Mouse (Mus musculus) embryo, embryonic 11 days (tissue): ENCODE measurements around the gene Syt1.

Experiments
- DNase-seq: peaks from one replicate; pipeline ENCODE4 v3.0.0-alpha.2; 2015

Gene Syt1

DNA sequence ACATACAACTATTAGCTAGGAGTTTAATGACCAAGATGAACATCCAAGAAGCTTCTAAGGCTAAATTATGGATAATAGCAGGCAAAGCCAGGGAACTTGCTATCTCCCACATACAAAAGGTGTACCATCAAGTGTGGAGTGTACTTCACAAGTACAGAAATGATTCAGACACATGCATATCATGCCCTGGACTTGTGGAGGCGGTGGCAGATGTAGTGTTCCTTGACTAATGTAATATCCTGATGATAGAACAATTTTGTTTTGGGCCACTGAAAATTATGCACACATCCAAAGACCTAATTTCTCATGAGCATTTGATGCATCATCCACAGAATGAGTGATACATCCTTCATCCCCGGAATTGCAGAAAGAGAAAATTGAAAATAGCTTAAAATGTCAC lies 267.0 kb downstream of the Syt1 start:
- no peak for DNase-seq

DNA sequence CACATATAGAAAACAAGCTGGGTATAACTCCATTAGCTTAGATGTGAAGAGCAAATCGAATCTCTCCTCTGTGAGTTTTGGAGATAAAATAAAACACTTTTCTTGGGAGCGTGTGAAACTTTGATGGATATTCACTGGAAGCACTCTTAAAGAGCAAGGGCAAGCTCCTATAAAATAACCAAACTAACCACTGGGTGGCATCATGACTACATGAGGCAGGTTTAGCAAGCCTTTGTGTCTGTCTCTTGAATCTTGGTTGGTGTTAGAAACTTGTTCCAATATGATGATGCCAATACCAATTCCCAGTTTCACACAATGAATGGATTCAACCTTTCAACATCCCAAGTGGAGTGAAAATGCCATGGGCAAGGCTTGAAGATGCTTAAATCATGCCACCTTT lies 276.8 kb downstream of the Syt1 start:
- DNase-seq: peak; percentile 62

DNA sequence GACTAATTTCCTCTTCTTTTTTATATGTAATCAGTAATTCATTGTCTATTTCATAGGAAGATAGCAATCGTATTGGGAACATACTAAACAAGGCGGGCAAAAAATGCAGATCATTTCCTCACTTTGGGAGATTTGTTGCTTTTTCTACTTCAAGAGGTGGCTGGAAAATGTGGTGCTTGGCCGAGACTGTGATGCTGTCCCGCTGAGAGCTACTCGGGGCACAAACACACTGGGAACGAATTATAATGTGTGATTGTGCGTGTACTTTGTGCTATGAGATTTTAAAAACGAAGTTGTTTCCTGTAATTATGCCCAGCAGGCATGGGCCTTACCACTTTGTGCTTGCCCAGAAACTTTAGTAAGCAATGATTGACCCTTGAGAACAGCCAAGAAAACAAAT lies 281.8 kb downstream of the Syt1 start:
- DNase-seq: no peak

DNA sequence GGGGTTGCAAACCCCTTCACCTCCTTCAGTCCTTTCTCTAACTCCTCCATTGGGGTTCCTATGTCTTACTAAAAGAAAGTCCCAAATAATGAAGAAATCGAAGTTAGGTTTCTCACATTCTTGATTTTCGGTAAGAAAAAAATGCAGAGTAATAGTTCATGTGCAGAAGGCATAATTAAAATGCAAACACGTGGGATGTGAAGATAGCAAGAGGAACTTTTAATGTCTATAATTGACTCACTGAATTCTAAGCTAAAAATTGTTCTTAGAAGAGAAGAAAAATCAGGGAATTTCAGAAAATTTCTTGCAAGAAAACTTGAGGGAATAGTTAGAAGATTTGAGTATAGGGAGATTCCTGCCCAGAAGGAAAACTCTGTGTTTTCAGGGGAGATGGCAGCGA lies 284.4 kb downstream of the Syt1 start:
- DNase-seq: no peak

DNA sequence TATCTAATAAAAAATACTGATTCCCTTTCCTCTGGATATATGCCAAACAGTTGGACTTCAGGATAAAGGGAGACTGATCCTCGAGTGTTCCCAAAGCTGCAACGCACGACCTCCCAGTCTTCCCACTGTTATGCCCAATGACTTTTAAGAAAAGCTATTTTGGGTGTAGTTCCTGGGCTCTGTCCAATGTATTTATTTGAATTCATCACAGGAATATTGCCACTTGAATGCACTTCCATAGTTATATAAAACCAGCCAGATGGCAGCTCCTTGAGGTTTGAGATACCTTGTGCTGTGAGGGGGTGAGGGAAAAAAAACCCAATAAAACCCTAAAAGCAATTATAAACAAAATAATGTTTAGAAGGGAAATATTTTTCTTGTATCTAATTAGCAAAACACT lies 285.9 kb downstream of the Syt1 start:
- no peak for DNase-seq

DNA sequence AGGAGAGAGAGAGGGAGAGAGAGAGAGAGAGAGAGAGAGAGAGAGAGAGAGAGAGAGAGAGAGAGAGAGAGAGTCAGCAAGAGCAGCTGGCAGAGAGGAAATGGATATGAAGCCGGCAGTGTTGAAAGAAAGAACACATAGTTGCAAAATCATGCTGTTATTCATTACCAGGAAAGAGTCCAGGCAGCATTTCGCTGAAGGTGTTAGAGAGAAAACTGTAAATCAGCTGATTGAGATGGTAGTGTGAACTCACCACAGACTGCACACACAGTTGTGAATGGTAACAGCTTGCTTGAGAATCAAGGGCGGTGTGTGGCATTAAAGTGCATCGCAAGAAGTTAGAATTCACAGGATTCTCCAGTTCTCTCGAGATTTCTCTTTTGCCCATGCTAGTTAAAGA lies 300.3 kb downstream of the Syt1 start:
- no peak for DNase-seq

DNA sequence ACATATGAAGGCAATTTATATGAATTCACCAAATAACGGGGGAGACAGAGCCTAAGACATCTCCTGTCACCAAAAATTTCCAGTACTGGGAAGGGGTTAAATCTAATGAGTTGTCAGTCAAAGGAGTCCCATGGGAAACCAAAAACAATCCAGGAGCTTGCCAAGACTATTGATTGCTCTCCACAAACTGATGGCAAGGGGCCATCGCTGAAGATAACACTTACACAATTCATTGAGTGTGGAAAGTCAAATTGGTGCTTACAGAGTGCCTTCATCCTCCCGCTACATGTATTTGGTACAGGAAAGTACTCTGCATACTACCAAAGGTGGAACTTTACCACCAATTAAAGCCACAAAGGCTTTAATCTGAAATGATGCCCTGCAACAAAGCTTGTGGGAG lies 305.1 kb downstream of the Syt1 start:
- no peak for DNase-seq

DNA sequence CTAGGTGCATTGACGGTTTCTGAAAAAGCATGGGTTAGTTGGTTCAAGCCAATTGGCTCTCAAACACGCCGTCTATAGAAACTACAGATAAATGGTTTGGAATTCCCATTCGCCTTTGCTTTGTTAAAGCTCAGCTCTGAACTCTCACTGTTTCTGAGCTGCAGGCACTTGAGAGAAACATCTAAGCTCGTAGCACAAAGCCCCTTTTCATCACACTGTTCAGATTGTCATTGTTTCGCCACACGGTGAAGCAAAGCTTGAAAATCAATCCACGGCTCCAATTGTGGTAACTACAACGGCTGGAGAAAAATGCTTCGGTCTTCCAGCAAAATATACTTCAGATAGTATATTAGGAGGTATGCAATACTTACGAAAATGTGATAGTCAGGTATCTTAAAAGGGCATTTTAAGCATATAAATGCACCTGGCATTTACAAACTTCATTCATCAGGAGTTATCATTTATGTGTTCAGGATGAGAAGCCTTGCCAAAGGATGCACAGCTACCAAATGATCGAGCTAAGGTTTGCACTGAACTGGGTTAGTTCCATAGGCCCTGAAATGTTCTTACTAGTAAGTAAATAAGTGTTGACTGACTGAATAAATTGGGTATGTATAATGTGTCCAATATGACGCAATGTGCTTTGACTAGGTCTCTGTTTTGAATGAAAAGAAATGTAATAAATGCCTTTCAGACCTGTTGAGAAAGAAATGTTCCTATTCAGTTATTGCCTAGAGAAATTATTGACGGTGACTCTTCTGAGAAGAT lies 309.2 kb downstream of the Syt1 start:
- peak; percentile 61 for DNase-seq

DNA sequence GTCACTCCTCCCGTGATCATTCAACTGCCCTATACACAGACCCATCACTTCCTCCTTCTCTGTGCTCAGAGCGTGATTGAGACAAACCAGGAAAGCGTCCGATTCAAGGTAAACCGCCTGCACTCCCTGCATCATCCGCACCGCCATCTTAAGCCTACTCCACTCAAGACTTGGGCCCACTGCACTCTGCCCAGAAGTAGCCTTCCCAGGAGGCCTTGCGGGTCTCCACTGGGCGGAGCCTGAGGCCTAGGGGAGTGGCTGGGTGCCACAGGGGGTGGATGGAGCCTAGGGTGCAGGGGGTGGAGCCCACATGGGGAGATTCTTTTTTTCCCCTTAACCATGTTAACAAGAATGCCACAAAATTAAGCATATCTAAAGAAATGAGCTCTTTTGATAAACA lies 310.8 kb downstream of the Syt1 start, which contains the start of gene Gm5136:
TSS of gene Gm5136 (minus strand) at position 215 of the 400 bp plus-strand sequence.
- DNase-seq: no peak

DNA sequence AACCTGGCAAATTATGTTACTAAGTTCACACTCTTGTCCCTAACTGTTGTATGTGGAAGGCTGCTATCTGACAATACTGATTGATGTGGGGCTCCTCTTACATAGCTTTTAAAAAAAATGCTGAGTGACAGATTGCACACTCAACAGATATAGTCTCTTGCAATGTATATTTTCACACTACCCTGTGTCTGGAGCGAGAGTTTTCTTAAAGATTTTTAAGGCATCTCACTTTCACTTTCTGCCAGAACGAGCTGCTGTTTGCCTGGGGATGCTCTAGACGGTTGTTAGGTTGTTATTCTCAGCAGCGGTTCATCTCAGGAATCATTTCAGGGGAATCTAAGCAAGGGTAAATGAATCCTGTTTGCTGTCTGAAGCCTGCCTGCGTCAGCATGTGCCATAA lies 313.7 kb downstream of the Syt1 start:
- DNase-seq: no peak

DNA sequence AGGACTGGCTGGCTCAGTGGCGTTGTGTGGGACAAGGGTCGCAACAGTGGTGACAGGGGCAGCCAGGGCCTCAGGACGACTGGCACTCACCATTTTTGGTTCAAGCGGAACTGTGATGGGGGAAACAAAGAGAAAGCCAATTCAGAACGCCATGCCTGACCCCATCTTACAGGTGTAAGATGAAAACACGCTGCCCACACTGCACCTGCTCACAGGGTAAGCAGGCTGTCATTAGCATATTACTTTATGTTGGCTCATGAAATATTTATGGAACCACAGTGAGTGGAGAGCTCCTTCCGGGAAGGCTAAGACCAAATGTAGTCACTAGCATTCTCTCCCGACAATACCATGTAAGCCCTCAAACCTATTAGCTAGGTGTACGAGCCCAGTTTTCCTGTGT lies 319.8 kb downstream of the Syt1 start:
- no peak for DNase-seq

DNA sequence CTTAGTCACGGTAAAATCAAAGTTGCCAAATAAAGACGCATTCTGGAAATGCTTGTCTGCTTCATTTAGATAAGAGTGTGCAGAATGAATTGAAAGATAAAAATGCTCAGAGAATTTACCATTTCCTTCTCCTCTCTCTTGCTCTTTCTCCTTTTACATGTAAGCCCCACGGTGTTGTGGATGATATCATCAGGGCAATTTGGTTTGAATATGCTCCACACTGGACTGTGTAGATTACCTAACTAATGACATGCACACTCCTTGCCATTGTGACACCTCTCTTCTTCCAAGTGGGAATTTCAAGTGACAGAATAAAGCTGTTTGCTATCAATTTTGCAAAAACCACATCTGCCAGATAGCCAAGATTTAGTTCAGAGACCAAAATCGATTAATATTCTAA lies 324.1 kb downstream of the Syt1 start:
- DNase-seq: no peak

DNA sequence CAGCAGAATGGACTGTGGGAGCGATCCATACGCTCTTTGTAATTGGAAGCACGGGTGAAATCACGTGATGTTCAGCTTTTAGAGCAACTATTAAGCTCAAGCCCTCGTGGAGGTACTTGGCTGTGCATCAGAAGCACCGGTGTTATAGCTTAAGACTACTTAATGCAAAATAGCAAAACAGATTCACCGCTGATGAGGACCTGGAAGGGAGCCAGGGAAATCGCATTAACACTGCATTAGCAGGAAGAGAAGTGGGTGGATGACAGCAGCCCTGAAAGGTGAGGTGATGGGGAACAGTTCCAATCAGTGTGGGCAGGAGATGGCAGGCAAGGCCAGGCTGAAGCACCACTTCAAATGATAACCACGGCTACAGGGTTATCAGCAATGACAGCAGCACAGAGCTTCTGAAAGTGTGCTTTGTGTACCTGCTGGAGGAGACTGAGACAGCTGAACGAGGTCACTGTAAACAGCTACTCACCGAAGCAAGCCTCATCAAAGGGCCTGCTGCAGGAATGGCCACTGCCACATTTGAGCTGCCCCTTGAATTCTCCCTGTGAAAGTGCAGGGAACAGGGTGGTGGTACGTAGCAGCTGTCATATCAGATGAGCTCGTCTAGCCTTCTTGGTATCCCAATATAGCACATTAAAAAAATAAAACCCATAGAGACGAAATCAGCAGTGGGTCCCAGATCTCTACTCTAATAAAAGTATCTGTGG lies 330.9 kb downstream of the Syt1 start:
- DNase-seq: no peak

DNA sequence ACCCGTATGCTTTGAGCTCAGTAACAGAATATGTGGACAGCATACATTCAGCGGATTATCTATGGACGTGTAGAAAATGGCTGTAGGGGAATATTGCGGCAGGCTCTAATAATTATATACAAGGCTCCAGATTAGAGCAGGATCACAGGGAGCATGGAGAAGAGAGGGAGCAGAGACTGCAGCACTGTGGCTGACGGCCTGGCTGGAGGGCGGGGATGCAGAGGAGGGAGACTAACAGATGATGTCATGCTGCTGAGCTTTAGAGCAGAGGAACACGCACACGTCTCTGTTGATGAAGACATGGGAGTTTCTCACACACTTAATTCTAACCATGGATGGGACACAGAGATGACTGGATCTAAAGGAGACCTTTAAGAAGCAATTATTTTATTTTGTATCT lies 333.7 kb downstream of the Syt1 start:
- no peak for DNase-seq

DNA sequence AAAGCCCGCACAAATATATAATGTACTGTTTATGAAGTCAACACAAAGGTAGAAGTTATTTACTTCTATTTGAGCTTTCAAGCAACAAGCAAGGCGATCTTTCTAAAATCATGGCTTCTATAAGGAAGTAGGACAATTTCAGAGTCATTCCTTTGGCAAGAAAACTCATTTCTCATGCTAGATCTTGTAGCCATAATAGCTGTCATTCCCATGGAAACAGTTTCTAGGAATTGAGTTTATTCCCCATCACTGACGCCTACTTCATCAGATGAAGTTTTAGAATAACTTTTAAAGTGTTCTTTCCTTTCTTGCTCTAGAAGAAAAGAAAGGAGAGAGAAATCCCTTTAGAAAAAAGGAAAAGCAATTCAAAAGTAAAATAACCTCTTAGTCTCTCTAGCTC lies 341.8 kb downstream of the Syt1 start:
- no peak for DNase-seq

DNA sequence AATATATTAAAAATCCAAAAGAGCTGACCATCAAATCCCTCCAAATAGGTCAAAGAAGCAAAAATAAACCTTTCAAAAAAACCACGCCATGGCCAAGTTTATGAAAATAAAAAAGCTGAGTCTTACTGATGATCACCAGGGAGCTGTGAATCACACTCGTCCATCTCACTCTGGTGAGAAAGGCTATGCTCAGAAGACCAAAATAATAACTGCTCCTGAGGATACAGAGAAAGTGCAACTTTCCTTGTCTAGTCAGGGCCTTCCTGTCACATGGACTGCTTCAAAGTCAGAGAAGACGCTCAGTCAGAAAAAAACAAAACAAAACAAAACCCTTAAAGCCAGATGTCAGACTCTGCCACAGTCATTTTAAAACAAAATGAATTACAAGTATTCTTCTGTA lies 350.5 kb downstream of the Syt1 start:
- no peak for DNase-seq

DNA sequence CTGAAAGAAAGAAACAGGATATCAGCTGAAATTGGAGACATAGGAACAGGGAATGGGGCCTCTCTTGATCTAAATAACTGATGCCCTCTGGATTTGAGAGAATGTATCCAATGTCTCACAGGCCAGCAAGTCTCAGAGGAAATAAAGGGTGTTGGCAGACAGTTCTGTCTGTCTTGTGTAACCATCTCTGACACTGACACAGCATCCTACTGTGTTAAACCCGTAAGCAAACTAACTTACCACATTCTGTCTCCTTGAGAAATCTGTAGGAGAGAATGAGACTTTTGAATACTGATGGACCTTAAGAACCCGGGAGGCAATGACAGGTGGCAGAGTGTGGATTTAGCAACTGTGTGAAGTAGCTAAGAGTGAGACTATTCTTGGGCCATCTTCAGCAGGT lies 352.5 kb downstream of the Syt1 start:
- DNase-seq: no peak

DNA sequence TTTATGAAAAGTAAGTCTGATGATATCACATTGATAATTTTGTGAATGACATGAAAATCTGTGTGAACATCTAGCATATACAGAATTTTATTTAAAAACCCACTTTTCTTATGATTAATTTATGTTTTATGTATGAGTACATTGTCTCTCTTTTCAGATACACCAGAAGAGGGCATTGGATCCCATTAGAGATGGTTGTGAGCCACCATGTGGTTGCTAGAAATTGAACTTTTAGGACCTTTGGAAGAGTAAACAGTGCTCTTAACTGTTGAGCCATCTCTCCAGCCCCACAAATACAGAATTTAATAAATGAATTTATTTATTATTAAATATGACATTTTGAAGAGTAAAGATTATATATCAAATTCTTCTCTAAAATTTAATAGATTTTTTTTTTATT lies 353.1 kb downstream of the Syt1 start:
- no peak for DNase-seq

DNA sequence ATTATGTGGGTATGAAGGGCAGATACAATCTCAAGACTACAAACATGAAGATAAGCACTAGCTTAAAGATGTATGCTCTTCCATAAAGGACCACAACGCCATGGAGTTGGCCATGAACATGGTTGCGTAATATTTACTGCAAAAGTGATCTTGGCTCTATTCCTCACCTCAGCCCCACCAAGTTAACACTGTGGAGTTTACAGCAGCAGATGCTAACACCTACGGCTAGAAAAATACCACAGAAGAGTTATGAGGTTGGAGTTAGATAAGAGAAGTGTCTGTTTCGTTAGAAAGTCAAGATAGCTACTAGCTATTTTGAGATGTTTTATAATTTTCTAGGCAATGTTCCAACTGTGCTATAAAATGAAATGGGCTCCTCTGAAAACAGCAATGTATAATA lies 353.9 kb downstream of the Syt1 start:
- DNase-seq: no peak

DNA sequence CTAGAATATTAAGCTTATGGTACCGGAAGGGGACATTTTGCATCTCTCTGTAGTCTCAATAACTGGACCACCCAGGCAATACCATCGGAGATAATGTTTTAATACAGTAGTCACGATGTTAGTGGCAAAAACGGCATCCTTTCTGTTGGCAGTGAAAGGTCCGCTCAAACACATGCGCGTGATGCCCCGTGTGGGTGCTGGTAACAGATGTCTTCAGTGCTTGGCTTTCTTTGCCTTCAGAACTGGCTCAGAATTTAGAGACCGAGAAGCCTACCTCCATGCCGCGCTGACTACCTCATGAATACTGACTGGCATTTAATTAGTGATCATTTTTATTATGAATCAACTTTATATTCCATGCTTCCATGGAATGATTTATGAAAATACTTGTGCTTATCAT lies 355.7 kb downstream of the Syt1 start:
- DNase-seq: no peak

DNA sequence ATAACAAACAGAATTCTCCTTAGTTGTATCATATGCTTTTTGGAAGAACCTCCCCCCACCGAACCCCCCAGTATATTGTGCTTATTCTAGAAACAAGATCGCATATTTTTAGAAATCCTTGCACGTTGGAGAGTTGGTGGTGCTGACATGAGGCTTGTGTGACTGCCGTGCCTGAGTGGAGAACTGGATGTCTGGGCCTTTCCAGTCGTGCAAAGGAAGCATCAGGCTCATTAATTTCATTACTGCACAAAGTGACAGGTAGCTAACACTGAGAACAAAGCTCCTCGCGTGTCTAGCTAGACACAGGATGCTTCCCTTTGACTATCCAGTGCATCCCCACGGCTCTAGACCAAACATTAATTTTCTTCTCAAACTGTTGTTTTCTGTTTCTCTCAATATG lies 358.0 kb downstream of the Syt1 start:
- DNase-seq: no peak

DNA sequence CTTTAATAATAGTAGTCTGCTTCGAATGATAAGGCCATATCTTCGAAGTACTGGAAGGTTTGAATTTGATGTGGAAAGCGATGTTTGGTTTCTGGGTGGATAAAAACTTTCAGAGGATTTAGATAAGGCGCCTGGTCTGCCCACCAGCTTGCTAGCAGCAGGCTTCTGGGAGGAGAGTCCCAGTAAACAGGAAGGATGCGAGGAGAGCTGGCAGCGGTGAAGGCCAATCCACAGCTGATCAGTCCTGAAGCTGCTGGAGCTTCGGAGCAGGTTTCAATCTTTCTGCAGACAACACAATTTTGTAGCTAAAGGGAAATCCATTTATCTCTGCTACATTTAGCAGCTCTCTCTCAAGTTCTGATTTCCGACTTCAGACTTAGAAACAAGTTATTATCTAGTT lies 358.7 kb downstream of the Syt1 start:
- no peak for DNase-seq

DNA sequence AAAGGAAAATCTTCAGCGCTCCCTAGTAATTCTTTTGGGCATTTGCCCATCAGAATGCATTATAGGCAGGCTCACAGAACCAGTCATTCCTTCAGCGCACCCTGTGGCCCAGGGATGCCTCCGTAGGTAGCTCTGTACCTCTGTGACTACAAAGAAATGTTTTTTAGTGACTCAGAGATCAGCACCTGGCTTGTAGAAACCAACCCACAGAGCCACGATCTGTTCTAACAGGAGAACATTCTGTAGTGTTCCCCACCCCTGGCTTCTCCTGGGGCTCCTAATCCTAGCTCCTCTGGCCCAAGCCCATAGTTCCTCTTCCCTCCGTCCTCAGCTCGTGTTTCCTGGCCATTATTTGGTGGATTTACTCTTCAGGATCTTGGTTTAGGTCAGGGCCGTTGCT lies 361.6 kb downstream of the Syt1 start:
- DNase-seq: no peak

DNA sequence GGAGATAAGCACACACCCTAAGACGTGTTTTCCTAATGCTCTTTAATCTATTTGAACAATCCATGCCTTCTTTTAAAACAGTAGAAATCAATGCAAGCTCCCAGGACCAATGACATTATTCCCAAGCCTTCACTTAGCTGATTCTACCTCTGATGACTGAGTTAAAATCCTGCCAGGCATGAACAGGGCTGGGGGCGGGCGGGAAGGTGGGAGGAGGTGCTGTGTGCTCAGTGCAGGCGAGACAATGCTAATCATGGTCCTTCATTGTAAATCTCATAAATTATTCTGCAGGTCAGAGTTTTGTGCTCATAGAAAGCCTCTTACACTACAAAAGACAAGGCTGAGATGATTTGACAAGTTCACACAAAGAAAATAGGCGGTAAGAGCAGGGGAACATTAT lies 366.9 kb downstream of the Syt1 start:
- DNase-seq: no peak

DNA sequence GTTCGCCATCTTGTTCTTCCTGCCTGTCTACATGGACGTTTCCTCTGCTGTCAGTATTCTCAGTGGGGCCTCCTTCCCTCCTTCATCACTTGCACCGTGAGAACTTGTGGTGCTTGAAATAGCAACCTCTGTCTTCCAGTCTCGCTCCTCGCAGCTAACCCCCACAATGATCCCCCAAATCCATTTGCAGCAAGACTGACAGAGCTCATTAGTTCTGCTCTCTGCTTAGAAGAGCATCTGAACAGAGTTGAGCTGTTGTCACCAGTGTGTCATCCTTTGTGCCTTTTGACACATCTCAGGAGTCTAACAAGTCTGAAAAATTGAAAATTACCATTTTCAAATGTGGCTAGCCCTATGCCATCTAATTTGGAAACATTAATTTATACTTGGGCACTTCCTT lies 372.7 kb downstream of the Syt1 start:
- DNase-seq: no peak
